Mouse (Mus musculus) v-Abl transformed pro-B cells (cell line): ENCODE measurements around the gene Hacd2.

Experiments used
- in situ Hi-C, 2 experiments: fragments of 400-800 bp; cut with MboI; formaldehyde crosslinking; loops; one replicate each; pipeline ENCODE4 v1.15.1; 2025; ENCODE audit not compliant: unreplicated experiment in 2 of 2

Gene Hacd2

GRCm38 (mm10) chr16:35004756-35005155 is 17.5 kb upstream of the Hacd2 start:
- in situ Hi-C loops: loop anchor here (25.0 kb wide), 1 partner anchor 317 kb away; the partner anchor contains the start of gene Ccdc14 (in 2 of the 2)

GRCm38 (mm10) chr16:35006251-35006650 is 16.0 kb upstream of the Hacd2 start:
- in situ Hi-C loops: loop anchor here (25.0 kb wide), 1 partner anchor 319 kb away; the partner anchor contains the start of gene Ccdc14 (in 2 of the 2)

DNA sequence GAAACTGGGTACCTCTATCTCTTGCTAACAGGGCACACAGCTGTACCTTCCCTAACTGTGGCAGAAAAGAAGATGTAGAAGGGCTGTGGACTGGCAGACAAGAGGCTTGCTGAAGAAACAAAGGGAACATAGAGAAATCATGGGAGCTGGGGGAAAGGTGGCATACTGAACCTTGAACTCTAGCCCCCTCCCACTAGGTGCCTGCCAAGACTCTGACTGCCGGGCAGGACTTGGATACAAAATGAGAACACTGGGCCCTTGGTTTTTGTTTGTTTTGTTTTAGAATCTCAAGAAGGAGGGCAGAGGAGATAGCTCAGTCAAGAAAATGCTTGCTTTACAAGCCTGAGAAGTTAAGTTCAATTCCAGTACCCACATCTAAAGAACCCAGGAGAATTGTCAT is 14.9 kb upstream of the Hacd2 start:
- in situ Hi-C loops: loop anchor here (25.0 kb wide), 1 partner anchor 320 kb away; the partner anchor contains the start of gene Ccdc14 (in 2 of the 2)

DNA sequence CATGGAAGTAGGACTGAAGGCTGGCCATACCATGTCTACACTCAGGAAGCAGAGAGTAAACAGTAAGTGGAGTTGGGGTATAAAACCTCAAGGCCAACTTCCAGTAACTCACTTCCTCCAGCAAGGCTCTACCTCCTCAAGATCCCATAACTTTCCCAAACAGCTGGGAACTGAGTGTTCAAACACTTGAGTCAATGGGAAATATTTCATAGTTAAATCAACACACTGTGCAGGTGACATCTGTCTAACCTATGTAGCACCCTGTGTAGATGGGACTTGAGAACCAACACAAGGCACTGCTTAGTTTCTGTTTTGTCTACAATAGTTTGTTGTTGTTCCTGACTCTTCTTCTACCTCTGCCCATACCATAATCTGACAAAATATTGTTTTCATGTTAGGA is 13.8 kb upstream of the Hacd2 start:
- in situ Hi-C loops: loop anchor here (25.0 kb wide), 1 partner anchor 321 kb away; the partner anchor contains the start of gene Ccdc14 (in 2 of the 2)

DNA sequence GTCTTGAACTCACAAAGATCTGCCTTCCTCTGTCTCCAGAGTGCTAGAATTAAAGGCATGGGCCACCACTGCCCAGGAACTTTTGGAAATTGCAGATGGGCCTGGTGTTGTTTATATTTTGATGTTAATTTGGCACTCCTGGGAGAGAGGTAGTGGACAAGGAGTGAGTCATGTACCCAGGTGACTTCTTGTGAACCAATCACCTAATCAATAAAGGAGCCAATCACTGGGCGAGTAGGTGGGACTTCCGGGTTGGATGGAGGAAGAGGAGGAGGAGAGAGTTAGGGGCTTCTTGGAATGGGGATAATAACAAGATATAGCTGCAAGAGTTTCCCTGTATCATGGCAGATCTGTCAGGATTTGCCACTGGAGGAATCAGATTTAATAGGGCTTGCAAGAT is 8.7 kb upstream of the Hacd2 start:
- in situ Hi-C loops: loop anchor here (25.0 kb wide), 1 partner anchor 326 kb away; the partner anchor contains the start of gene Ccdc14 (in 2 of the 2)

GRCm38 (mm10) chr16:35016491-35016890 is 5.7 kb upstream of the Hacd2 start:
- in situ Hi-C loops: loop anchor here (25.0 kb wide), 1 partner anchor 329 kb away; the partner anchor contains the start of gene Ccdc14 (in 2 of the 2)

- in situ Hi-C loops: loop anchor here (25.0 kb wide), 1 partner anchor 331 kb away; the partner anchor contains the start of gene Ccdc14 (in 2 of the 2)
Measured at GRCm38 (mm10) chr16:35018470-35018974, 3.7 kb upstream of the Hacd2 start.

- in situ Hi-C loops: loop anchor here (25.0 kb wide), 1 partner anchor 335 kb away; the partner anchor contains the start of gene Ccdc14 (in 2 of the 2)
Measured at GRCm38 (mm10) chr16:35021903-35022241, 356 bp upstream of the Hacd2 start.

DNA sequence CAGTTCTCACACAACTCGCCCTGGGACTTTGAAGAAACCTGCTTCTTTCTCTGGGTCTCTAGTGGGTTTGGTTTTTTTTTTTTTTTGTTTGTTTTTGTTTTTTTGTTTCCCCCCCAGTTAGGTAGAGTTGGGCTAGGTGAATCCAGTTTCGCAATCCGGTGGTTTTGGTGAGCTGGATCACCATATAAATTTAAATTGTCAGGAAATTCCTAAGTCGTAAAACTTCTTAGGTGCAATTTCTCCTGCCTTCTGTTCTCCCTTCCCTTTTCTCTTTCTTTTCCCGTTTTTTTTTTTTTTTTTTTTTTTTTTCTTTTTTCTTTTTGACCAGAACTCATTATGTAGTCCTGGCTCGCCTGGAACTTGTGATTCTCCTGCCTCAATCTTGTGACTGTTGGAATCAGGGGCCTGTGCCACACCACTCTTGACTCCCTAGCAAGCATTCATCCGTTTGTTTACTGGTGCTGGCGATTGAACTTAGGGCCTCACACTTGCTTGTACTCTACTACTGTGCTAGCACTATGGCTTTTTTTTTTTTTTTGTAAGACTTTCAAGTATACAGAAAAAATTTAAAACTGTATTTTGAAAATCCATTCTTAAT is 1.0 kb downstream of the Hacd2 start:
- in situ Hi-C loops: loop anchor here (25.0 kb wide), 1 partner anchor 336 kb away; the partner anchor contains the start of gene Ccdc14 (in 2 of the 2)

- in situ Hi-C loops: loop anchor here (25.0 kb wide), 1 partner anchor 337 kb away; the partner anchor contains the start of gene Ccdc14 (in 2 of the 2)
Measured at GRCm38 (mm10) chr16:35024300-35024699, 2.1 kb downstream of the Hacd2 start.

DNA sequence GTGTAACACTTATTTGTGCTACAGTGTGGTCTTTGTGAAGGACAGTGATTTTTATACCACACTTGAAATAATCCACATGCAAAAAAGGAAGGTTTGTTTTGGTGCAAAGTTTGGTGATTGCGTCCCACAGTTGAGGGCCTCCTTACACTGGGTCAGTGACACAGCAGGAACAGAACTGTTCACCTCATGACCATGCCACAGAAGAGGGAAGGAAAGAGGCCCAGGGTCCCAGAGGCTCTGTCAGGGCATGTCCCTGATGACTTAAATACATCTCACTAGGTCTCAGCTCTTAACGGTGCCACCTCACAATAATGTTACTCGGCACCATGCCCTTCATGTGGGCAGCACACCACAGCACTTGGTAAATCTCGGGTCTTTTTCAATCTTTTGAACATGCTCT is 3.1 kb downstream of the Hacd2 start:
- in situ Hi-C loops: no loop called here

DNA sequence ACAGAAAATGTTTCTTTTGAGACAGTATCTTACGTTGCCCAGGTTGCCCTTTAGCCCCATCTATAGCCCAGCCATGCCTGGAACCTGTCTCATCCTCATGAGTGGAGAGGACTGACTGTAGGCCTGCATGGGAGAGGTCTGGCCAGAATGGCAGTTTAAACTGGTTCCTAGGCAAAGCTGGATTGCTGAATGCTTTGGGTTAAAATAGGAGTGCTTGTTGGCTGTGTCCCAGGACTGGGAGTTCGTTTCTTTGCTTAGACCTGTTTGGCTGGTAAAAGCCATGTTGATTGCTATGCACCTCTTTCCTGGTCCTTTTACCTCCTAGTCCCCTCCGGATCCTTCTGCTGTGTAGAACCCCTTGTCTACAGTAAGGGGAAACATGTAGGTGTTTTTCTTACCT is 11.0 kb downstream of the Hacd2 start:
- in situ Hi-C loops: no loop called here

- in situ Hi-C loops: no loop called here
Measured at GRCm38 (mm10) chr16:35033809-35034577, 11.8 kb downstream of the Hacd2 start.

GRCm38 (mm10) chr16:35034971-35035370 is 12.7 kb downstream of the Hacd2 start:
- in situ Hi-C loops: no loop called here

DNA sequence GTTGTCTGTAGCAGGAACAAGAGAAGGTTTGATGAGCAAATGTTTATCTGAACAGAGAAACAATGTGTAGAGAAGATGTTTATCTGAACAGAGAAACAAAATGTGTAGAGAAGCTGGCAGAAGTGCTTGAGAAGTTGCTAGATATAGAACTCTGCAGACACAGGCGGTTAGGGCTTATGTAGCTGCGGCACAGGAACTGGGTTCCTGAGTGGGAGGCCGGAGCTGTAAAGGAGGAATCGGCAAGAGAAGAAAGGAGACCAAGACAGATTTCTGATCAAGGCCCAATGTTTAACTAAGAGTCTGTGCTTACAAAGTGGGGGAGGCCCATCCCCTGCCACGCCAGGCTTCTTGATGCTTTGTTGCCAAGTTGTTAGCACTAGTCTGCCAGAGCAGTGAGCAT is 14.5 kb downstream of the Hacd2 start:
- in situ Hi-C loops: no loop called here

- in situ Hi-C loops: no loop called here
Measured at GRCm38 (mm10) chr16:35038343-35039057, 16.3 kb downstream of the Hacd2 start.

DNA sequence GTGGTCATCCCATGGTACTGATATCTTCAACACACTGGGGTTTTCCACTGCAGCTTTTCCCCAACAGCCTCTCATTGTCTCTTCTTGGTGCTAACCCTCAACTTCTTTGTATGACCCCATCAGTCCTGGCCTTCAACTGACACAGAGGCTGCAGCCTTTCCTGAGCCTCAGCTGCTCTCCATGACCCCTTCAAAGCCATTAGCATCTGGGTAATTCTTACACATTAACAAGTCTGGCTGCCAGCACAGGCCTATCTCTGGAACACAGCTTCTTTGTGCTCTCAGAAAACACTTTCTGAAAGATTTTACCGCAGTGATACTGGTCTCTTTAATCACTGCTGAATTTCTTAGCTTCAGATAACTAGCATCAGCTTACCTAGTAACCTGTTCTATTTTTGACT is 17.9 kb downstream of the Hacd2 start:
- in situ Hi-C loops: loop anchor here in 1 of 2 experiments (10.0 kb wide), 1 partner anchor 235 kb away; no protein-coding TSS in a partner anchor

GRCm38 (mm10) chr16:35041001-35041400 is 18.8 kb downstream of the Hacd2 start:
- in situ Hi-C loops: loop anchor here in 1 of 2 experiments (10.0 kb wide), 1 partner anchor 234 kb away; no protein-coding TSS in a partner anchor

DNA sequence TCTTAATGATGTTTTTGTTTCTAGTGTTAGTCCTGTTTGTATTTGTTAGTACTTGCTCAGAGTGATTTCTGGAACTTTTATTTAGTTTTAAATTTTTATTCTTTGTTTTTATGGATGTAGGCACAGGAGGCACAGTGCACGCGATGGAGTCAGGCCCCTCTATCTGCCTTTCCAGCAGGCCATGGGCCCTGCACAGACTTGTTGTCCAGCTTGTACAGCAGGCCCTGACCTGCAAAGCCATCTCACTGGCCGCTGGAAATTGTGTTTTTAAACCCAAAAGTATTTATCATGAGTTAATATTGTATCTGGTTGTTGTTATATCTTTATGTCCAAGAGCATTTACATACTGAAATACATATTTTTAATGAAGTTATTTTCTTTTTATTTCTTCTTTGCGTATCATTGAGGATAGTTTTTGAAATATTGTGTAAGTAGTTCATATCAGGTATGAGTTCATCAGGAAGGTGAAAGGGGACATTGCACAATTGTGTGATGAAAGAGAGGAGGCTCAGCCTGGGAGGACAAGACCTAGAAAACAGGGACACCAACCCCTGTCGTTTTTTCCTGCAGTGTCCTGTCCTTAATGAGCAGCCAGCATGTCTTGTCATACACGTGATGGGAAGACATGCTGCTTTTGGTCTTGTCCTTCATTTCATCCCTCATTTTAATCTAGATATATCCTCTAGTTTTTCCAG is 24.0 kb downstream of the Hacd2 start:
- in situ Hi-C loops: loop anchor here in 1 of 2 experiments (10.0 kb wide), 1 partner anchor 229 kb away; no protein-coding TSS in a partner anchor
